Mouse (Mus musculus): ENCODE measurements around the gene Stk24. TPM values are rescaled to one million over a fixed set of nuclear protein-coding genes. Genes with fewer than 3 reads are reported as not detected.

Gene Stk24
- polyA plus RNA-seq, 1 experiment from 2014 or later = 45.3 TPM

GRCm38 (mm10) chr14:121244104-121244503 is 135.7 kb downstream of the Stk24 start:
- H3K9ac ChIP-seq (ENCODE audit: low read length) = no peak overlapping the region
- H3K4me3 ChIP-seq (ENCODE audit: low read depth, low read length) = no peak overlapping the region
- H3K4me2 ChIP-seq (ENCODE audit: low read depth, severe bottlenecking) = no peak overlapping the region
- WGBS = 95% methylated on average over 15 of the region's 15 CpGs
- peaks cover 26% of the 10 kb centered on the region for H3K4me1 ChIP-seq (ENCODE audit: control insufficient read depth, insufficient read depth, low read length)
- H3K36me3 ChIP-seq (ENCODE audit: control insufficient read depth, insufficient read depth, low read length) = peaks cover 16% of the 10 kb centered on the region; the same call in 1 of the 2 replicates
- no peaks in the 10 kb centered on the region for H3K9me3 ChIP-seq (ENCODE audit: control insufficient read depth, low read length)
- H3K27ac ChIP-seq (replicated peaks; ENCODE audit: low read depth, low read length) = no peak overlapping the region
- H3K27me3 ChIP-seq (ENCODE audit: control insufficient read depth, insufficient read depth, low read length) = no peaks in the 10 kb centered on the region
- DNase-seq (ENCODE audit: low spot score) (no peak), ATAC-seq (ENCODE audit: insufficient number of reproducible peaks, low FRiP score, low TSS enrichment, low read depth) (no peak)

GRCm38 (mm10) chr14:121239386-121239785 is 140.4 kb downstream of the Stk24 start:
- peaks cover 20% of the 10 kb centered on the region; the same call in 1 of the 2 replicates for H3K36me3 ChIP-seq (ENCODE audit: control insufficient read depth, insufficient read depth, low read length)
- H3K27me3 ChIP-seq (ENCODE audit: control insufficient read depth, insufficient read depth, low read length) = no peaks in the 10 kb centered on the region
- no peak overlapping the region for H3K27ac ChIP-seq (replicated peaks; ENCODE audit: low read depth, low read length)
- DNase-seq (ENCODE audit: low spot score) (no peak), ATAC-seq (ENCODE audit: insufficient number of reproducible peaks, low FRiP score, low TSS enrichment, low read depth) (no peak)
- no peaks in the 10 kb centered on the region for H3K4me1 ChIP-seq (ENCODE audit: control insufficient read depth, insufficient read depth, low read length)
- H3K4me2 ChIP-seq (ENCODE audit: low read depth, severe bottlenecking) = no peak overlapping the region
- 93% methylated on average over 8 of the region's 8 CpGs for WGBS
- no peaks in the 10 kb centered on the region for H3K9me3 ChIP-seq (ENCODE audit: control insufficient read depth, low read length)
- no peak overlapping the region for H3K9ac ChIP-seq (ENCODE audit: low read length)
- no peak overlapping the region for H3K4me3 ChIP-seq (ENCODE audit: low read depth, low read length)

- 96% methylated on average over 10 of the region's 10 CpGs for WGBS
- Histone ChIP-seq H3K9ac (ENCODE audit: low read length) (no peak overlapping the region), H3K27me3 (ENCODE audit: control insufficient read depth, insufficient read depth, low read length) (no peaks in the 10 kb centered on the region), H3K27ac (replicated peaks; ENCODE audit: low read depth, low read length) (no peak overlapping the region), H3K9me3 (ENCODE audit: control insufficient read depth, low read length) (no peaks in the 10 kb centered on the region), H3K36me3 (ENCODE audit: control insufficient read depth, insufficient read depth, low read length) (peaks cover 19% of the 10 kb centered on the region; the same call in 1 of the 2 replicates), H3K4me3 (ENCODE audit: low read depth, low read length) (no peak overlapping the region), H3K4me1 (ENCODE audit: control insufficient read depth, insufficient read depth, low read length) (no peaks in the 10 kb centered on the region), H3K4me2 (ENCODE audit: low read depth, severe bottlenecking) (no peak overlapping the region)
- ATAC-seq (ENCODE audit: insufficient number of reproducible peaks, low FRiP score, low TSS enrichment, low read depth) (no peak), DNase-seq (ENCODE audit: low spot score) (no peak)
Observed at GRCm38 (mm10) chr14:121238727-121239126, 141.1 kb downstream of the Stk24 start.

- Histone ChIP-seq H3K27ac (replicated peaks; ENCODE audit: low read depth, low read length) (no peak overlapping the region), H3K27me3 (ENCODE audit: control insufficient read depth, insufficient read depth, low read length) (no peaks in the 10 kb centered on the region), H3K9ac (ENCODE audit: low read length) (no peak overlapping the region), H3K4me1 (ENCODE audit: control insufficient read depth, insufficient read depth, low read length) (no peaks in the 10 kb centered on the region), H3K4me2 (ENCODE audit: low read depth, severe bottlenecking) (no peak overlapping the region), H3K9me3 (ENCODE audit: control insufficient read depth, low read length) (no peaks in the 10 kb centered on the region), H3K36me3 (ENCODE audit: control insufficient read depth, insufficient read depth, low read length) (peaks cover 25% of the 10 kb centered on the region; the same call in 1 of the 2 replicates), H3K4me3 (ENCODE audit: low read depth, low read length) (no peak overlapping the region)
- WGBS = 90% methylated on average over 4 of the region's 4 CpGs
- DNase-seq (ENCODE audit: low spot score) (no peak), ATAC-seq (ENCODE audit: insufficient number of reproducible peaks, low FRiP score, low TSS enrichment, low read depth) (no peak)
Observed at GRCm38 (mm10) chr14:121236736-121237135, 143.1 kb downstream of the Stk24 start.

Other genes with a start within 250 kb of the Stk24 start
- gene Slc15a1, start 125.2 kb upstream of the Stk24 start, polyA plus RNA-seq (2014; fragmentation: Nextera tagmentation; extraction: Ambion mirVana) = not detected in 2 replicates